In the genomic region with DNA sequence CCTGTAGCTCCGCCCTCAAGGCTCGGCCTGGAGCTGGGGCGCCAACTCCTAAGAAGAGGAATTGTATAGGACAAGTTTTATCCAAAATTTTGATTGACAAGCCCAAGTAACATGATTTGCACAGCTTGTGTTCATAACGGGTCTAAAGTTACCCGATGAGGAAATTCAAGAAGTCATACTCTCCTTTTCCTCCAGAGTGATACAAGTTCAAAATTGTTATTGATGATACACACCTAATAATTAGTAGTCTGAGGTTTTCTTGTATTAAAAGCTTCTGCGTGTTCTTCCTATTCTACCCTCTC, we compare ENCODE assay signal across 7 mouse cellular contexts. TPM values are rescaled to one million over a fixed set of nuclear protein-coding genes. Genes with fewer than 3 reads are reported as not detected.
DNase-seq lines count a peak whose midpoint lies in the region; ATAC-seq and TF ChIP-seq lines count a peak whose summit lies in the region.

TSS of gene Pm20d2 (minus strand) at position 3 of the 302 bp plus-strand sequence.

- H3K4me3 ChIP-seq in C2C12 (ENCODE audit: insufficient read depth, poor library complexity, severe bottlenecking), result no peak within 1 kb of the TSS
- H3K4me3 ChIP-seq in intestine, postnatal 0 days (ENCODE audit: low read depth, low read length), result peak within 1 kb of the TSS; percentile 57
- H3K4me3 ChIP-seq in stomach, embryonic 15.5 days (replicated peaks), result peak within 1 kb of the TSS; percentile 70

- no peaks in the 10 kb centered on the region for H3K36me3 ChIP-seq in C2C12 (ENCODE audit: control insufficient read depth, insufficient read depth)
- H3K36me3 ChIP-seq in intestine, postnatal 0 days (ENCODE audit: control insufficient read depth, insufficient read depth), result no peaks in the 10 kb centered on the region
- H3K36me3 ChIP-seq in stomach, embryonic 15.5 days, result no peaks in the 10 kb centered on the region

- 19% methylated on average over 6 of the region's 6 CpGs for WGBS in intestine, postnatal 0 days
- WGBS in stomach, embryonic 15.5 days, result 17% methylated on average over 6 of the region's 6 CpGs

- no peak for ATAC-seq in intestine, postnatal 0 days
- no peak for ATAC-seq in stomach, embryonic 15.5 days (ENCODE audit: insufficient read depth, low FRiP score, low read depth)
- no peak for ATAC-seq in CD4-positive, CD25-positive, alpha-beta regulatory T cell, adult 4 months

- intact Hi-C loops in gastrocnemius, postnatal 14 days (cut with DNase I; ENCODE audit: low total_unique reads), result no loop called here

- H3K27ac ChIP-seq in intestine, postnatal 0 days (ENCODE audit: low read depth, low read length), result peak within 1 kb of the TSS; percentile 86
- peak within 1 kb of the TSS; percentile 91 for H3K27ac ChIP-seq in stomach, embryonic 15.5 days

- H3K9ac ChIP-seq in intestine, postnatal 0 days (ENCODE audit: low read depth, low read length), result peak within 1 kb of the TSS; percentile 57
- peak within 1 kb of the TSS; percentile 43; the same call in 1 of the 2 replicates for H3K9ac ChIP-seq in stomach, embryonic 15.5 days

- H3K27me3 ChIP-seq in C2C12 (ENCODE audit: control insufficient read depth, insufficient read depth, insufficient read length), result peaks cover 25% of the 10 kb centered on the region
- no peaks in the 10 kb centered on the region for H3K27me3 ChIP-seq in intestine, postnatal 0 days (replicated peaks; ENCODE audit: control insufficient read depth, insufficient read depth, low read length)
- no peaks in the 10 kb centered on the region for H3K27me3 ChIP-seq in stomach, embryonic 15.5 days (replicated peaks)

- peak within 1 kb of the TSS; percentile 3 for H3ac ChIP-seq in C2C12 (ENCODE audit: control insufficient read depth, insufficient read length, low read depth)

- H3K79me2 ChIP-seq in C2C12 (ENCODE audit: control insufficient read depth, insufficient read depth), result no peaks in the 10 kb centered on the region

- H3K4me1 ChIP-seq in intestine, postnatal 0 days (replicated peaks; ENCODE audit: control insufficient read depth, insufficient read depth, low read length), result no peaks in the 10 kb centered on the region
- H3K4me1 ChIP-seq in stomach, embryonic 15.5 days, result 0 out of 2 replicates have a peak, but pooled peaks cover 4% of the 10 kb centered on the region

- TF ChIP-seq CTCF in C2C12 (IDR thresholded peaks at IDR 0.05; ENCODE audit: control insufficient read depth, insufficient read depth, insufficient read length), result no peak
- no peak for TF ChIP-seq CTCF in intestine, postnatal 0 days (IDR thresholded peaks at IDR 0.05; ENCODE audit: low read depth)

- peak within 1 kb of the TSS; percentile 93 for H3K4me2 ChIP-seq in intestine, postnatal 0 days (replicated peaks; ENCODE audit: low read depth)
- H3K4me2 ChIP-seq in stomach, embryonic 15.5 days, result peak within 1 kb of the TSS; percentile 93

- no peaks in the 10 kb centered on the region for H3K79me3 ChIP-seq in C2C12 (ENCODE audit: low read depth)

- no peak for DNase-seq in adrenal gland, adult 2 months
- no peak for DNase-seq in gastrocnemius, postnatal 14 days
- no peak for DNase-seq in spleen, adult 18-20 months

- H3K9me3 ChIP-seq in intestine, postnatal 0 days (ENCODE audit: control insufficient read depth), result no peaks in the 10 kb centered on the region
- H3K9me3 ChIP-seq in stomach, embryonic 15.5 days, result no peaks in the 10 kb centered on the region

TF ChIP-seq in C2C12, 6 proteins besides CTCF, POLR2A, EP300 and RAD21:
- TF ChIP-seq USF1 (IDR thresholded peaks at IDR 0.05; ENCODE audit: low read depth) (no peak), FOSL1 (IDR thresholded peaks at IDR 0.05; ENCODE audit: insufficient read depth, low read length, poor library complexity, severe bottlenecking) (no peak), MYOG (IDR thresholded peaks at IDR 0.05; ENCODE audit: control insufficient read depth, extremely low read depth, insufficient read length) (no peak)

RNA-seq across cellular contexts. Expression of gene Pm20d2, which starts in this region (rescaled TPM):
- not detected for polyA plus RNA-seq in C2C12 (2012; fragmentation: generic; extraction: Trizol)
- total RNA-seq in adrenal gland, adult 2 months (2021), result 10 to 100 TPM; 19.5 to 47.0 TPM
- polyA plus RNA-seq in adrenal gland, adult 2 months (2012; rRNA removed), result 63.8 and 85.1 TPM in 2 replicates
- total RNA-seq in gastrocnemius, postnatal 14 days (2021), result 10 to 100 TPM; 29.0 to 29.6 TPM
- 1.8 and 1.9 TPM in 2 replicates for polyA plus RNA-seq in intestine, postnatal 0 days (2015; fragmentation: Nextera tagmentation; extraction: Ambion mirVana)
- polyA plus RNA-seq in stomach, embryonic 15.5 days (2015; fragmentation: Nextera tagmentation; extraction: Ambion mirVana), result 1.2 and 1.7 TPM in 2 replicates
- not detected for polyA plus RNA-seq in CD4-positive, CD25-positive, alpha-beta regulatory T cell, adult 4 months (2017; shearing (Covaris generic))

Comparison
In these comparisons a context has a peak if more than half of its experiments do, and no peak if none do; other contexts are left out.
1. RNA of gene Pm20d2 (polyA plus RNA-seq): 63.8 to 85.1 TPM in adrenal gland, adult 2 months; 1.8 to 1.9 TPM in intestine, postnatal 0 days, 1.2 to 1.7 TPM in stomach, embryonic 15.5 days, not detected in CD4-positive, CD25-positive, alpha-beta regulatory T cell, adult 4 months and not detected in C2C12 (single experiment); every median in the first group is over 10 times any median in the second.